Mouse (Mus musculus): ENCODE results near the gene Mog. TPM values are rescaled to one million over a fixed set of nuclear protein-coding genes. Genes with fewer than 3 reads are reported as not detected.

Gene Mog
- total RNA-seq (2021): 10 to 100 TPM; 23.9 to 46.1 TPM
- long read RNA-seq, experiment 1, partial matches to known transcripts: 1 of 5 reads
- long read RNA-seq, experiment 1, other reads (novel, unspliced or antisense): 4 of 5 reads
- long read RNA-seq, experiment 2, partial matches to known transcripts: 1 of 3 reads
- long read RNA-seq, experiment 2, other reads (novel, unspliced or antisense): 2 of 3 reads

GRCm38 (mm10) chr17:37022628-37023576, at the start of gene Mog:
Gene Mog (minus strand): TSS chr17:37023398.
- intact Hi-C loops (cut with DNase I): no loop called here
- no peak for DNase-seq (ENCODE audit: low spot score in 2 of 2)

- no peak for DNase-seq (ENCODE audit: low spot score in 2 of 2)
- intact Hi-C loops (cut with DNase I): no loop called here
These were observed 49.6 kb upstream of the Mog start for GRCm38 (mm10) chr17:37072730-37073276.

GRCm38 (mm10) chr17:37072080-37072729, 49.0 kb upstream of the Mog start:
- DNase-seq (ENCODE audit: low spot score in 2 of 2): no peak
- intact Hi-C loops (cut with DNase I): no loop called here

- intact Hi-C loops (cut with DNase I): no loop called here
- no peak for DNase-seq (ENCODE audit: low spot score in 2 of 2)
These were observed 46.9 kb upstream of the Mog start for GRCm38 (mm10) chr17:37070121-37070520.

- intact Hi-C loops (cut with DNase I): no loop called here
- DNase-seq (ENCODE audit: low spot score in 2 of 2): no peak
These were observed 44.7 kb upstream of the Mog start for GRCm38 (mm10) chr17:37067861-37068260.

GRCm38 (mm10) chr17:37065993-37066392, 42.8 kb upstream of the Mog start:
- DNase-seq (ENCODE audit: low spot score in 2 of 2): no peak
- intact Hi-C loops (cut with DNase I): no loop called here

- no peak for DNase-seq (ENCODE audit: low spot score in 2 of 2)
These were observed 40.7 kb upstream of the Mog start for GRCm38 (mm10) chr17:37063686-37064495.

GRCm38 (mm10) chr17:37063063-37063462, 39.9 kb upstream of the Mog start:
- intact Hi-C loops (cut with DNase I): no loop called here
- no peak for DNase-seq (ENCODE audit: low spot score in 2 of 2)

More at GRCm38 (mm10) chr17:37063686-37064495, 40.7 kb upstream of the Mog start:
- intact Hi-C loops (cut with DNase I): no loop called here

GRCm38 (mm10) chr17:37062101-37062641, 39.0 kb upstream of the Mog start:
- intact Hi-C loops (cut with DNase I): no loop called here
- no peak for DNase-seq (ENCODE audit: low spot score in 2 of 2)

GRCm38 (mm10) chr17:37061435-37061834, 38.2 kb upstream of the Mog start:
- no peak for DNase-seq (ENCODE audit: low spot score in 2 of 2)
- intact Hi-C loops (cut with DNase I): no loop called here

GRCm38 (mm10) chr17:37056957-37057356, 33.8 kb upstream of the Mog start:
- DNase-seq (ENCODE audit: low spot score in 2 of 2): no peak
- intact Hi-C loops (cut with DNase I): no loop called here

GRCm38 (mm10) chr17:37051745-37052144, 28.5 kb upstream of the Mog start:
- DNase-seq (ENCODE audit: low spot score in 2 of 2): no peak
- intact Hi-C loops (cut with DNase I): loop anchor here (2.0 kb wide), 1 partner anchor 27 kb away; no protein-coding TSS in a partner anchor

- intact Hi-C loops (cut with DNase I): loop anchor here (2.0 kb wide), 1 partner anchor 28 kb away; no protein-coding TSS in a partner anchor
- no peak for DNase-seq (ENCODE audit: low spot score in 2 of 2)
These were observed 27.7 kb upstream of the Mog start for GRCm38 (mm10) chr17:37050876-37051275.

- peak; percentile 85 to 94 for DNase-seq (ENCODE audit: low spot score in 2 of 2)
- intact Hi-C loops (cut with DNase I): loop anchor here (2.0 kb wide), 1 partner anchor 28 kb away; no protein-coding TSS in a partner anchor
These were observed 27.2 kb upstream of the Mog start for GRCm38 (mm10) chr17:37050399-37050798.

- intact Hi-C loops (cut with DNase I): loop anchor here (2.0 to 5.0 kb wide), 3 partner anchors 29 to 135 kb away; partner anchors contain the start of genes Znrd1 and Znrd1as
- peak; percentile 75 to 84 for DNase-seq (ENCODE audit: low spot score in 2 of 2)
These were observed 26.5 kb upstream of the Mog start for GRCm38 (mm10) chr17:37049570-37050310.

- no peak for DNase-seq (ENCODE audit: low spot score in 2 of 2)
- intact Hi-C loops (cut with DNase I): loop anchor here (2.0 to 5.0 kb wide), 2 partner anchors 91 to 134 kb away; partner anchors contain the start of genes Znrd1 and Znrd1as
These were observed 25.2 kb upstream of the Mog start for GRCm38 (mm10) chr17:37048383-37048782.

- no peak for DNase-seq (ENCODE audit: low spot score in 2 of 2)
- intact Hi-C loops (cut with DNase I): loop anchor here (2.0 to 5.0 kb wide), 3 partner anchors 45 to 133 kb away; partner anchors contain the start of genes Znrd1 and Znrd1as
These were observed 24.8 kb upstream of the Mog start for GRCm38 (mm10) chr17:37047981-37048380.
